ENCODE assay signal across 14 mouse cellular contexts in the genomic region with DNA sequence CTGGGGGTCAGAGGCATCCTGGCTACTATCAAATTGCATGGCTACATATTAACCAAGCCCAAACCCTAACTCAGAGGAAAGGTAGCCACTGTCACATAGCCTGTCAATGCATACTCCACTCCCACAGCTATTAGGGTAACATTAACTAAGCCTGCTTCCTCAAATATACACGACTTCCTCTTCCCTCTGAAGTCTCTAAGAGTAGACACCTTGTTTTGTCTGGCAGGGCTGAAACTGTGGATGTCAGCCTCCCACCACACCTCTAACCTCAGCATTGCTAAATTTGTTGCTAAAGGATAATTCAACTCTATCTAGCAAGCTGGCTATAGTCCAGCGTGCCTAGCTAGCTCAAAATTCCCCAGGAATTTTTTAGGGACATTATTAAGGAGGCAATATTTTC. TPM values are rescaled to one million over a fixed set of nuclear protein-coding genes. Genes with fewer than 3 reads are reported as not detected.
"Had no signal": no experiment of that assay in that cellular context is flagged by ENCODE, and none has a peak within 500 bp of the region (broad histone marks: within the 10 kb centered on the region; RNA-seq: fewer than 3 reads in every experiment).

No protein-coding gene starts in this region.

- H3K27me3 ChIP-seq: intestine, embryonic 15.5 days; limb, embryonic 13.5 days; midbrain, embryonic 15.5 days; neural tube, embryonic 13.5 days had no signal

- H3K4me1 ChIP-seq: intestine, embryonic 15.5 days; limb, embryonic 13.5 days; midbrain, embryonic 15.5 days; neural tube, embryonic 13.5 days had no signal

- H3K4me3 ChIP-seq: intestine, embryonic 15.5 days; layer of hippocampus, adult 2 months; limb, embryonic 13.5 days; midbrain, embryonic 15.5 days; neural tube, embryonic 13.5 days had no signal

- H3K9me3 ChIP-seq: intestine, embryonic 15.5 days; limb, embryonic 13.5 days; midbrain, embryonic 15.5 days; neural tube, embryonic 13.5 days had no signal

- H3K36me3 ChIP-seq: intestine, embryonic 15.5 days; limb, embryonic 13.5 days; midbrain, embryonic 15.5 days; neural tube, embryonic 13.5 days had no signal

- DNase-seq: kidney, adult 2 months; kidney, postnatal 14 days; left cerebral cortex, postnatal 4 days; lung, adult 18-20 months; right cerebral cortex, postnatal 14 days; thymus, adult 2 months; thymus, postnatal 25 days had no signal

- H3K9ac ChIP-seq: intestine, embryonic 15.5 days; limb, embryonic 13.5 days; liver, embryonic 14.5 days; midbrain, embryonic 15.5 days; neural tube, embryonic 13.5 days had no signal

- ATAC-seq: intestine, embryonic 15.5 days; midbrain, embryonic 15.5 days had no signal

- H3K27ac ChIP-seq: intestine, embryonic 15.5 days; layer of hippocampus, adult 2 months; limb, embryonic 13.5 days; liver, embryonic 14.5 days; midbrain, embryonic 15.5 days; neural tube, embryonic 13.5 days had no signal

- H3K4me2 ChIP-seq: intestine, embryonic 15.5 days; limb, embryonic 13.5 days; midbrain, embryonic 11.5 days; midbrain, embryonic 15.5 days; neural tube, embryonic 13.5 days had no signal

RNA-seq across cellular contexts. Expression of gene Cysltr2, which starts 7.2 kb away (rescaled TPM):
- polyA plus RNA-seq: limb, embryonic 13.5 days; midbrain, embryonic 11.5 days had no signal
